ENCODE assay signal across 7 mouse cellular contexts in genomic region chr1:54556586-54557221, GRCm38 (mm10). TPM values are rescaled to one million over a fixed set of nuclear protein-coding genes. Genes with fewer than 3 reads are reported as not detected.
DNase-seq lines count a peak whose midpoint lies in the region; ATAC-seq lines count a peak whose summit lies in the region.

No protein-coding gene starts in this region.

- ATAC-seq in lung, embryonic 16.5 days (ENCODE audit: low read depth): peak; percentile 9; the same call in 1 of the 2 replicates
- ATAC-seq in embryonic facial prominence, embryonic 11.5 days (replicated peaks; ENCODE audit: insufficient number of reproducible peaks, low FRiP score, low TSS enrichment, low read depth): no peak
- ATAC-seq in intestine, embryonic 14.5 days (replicated peaks; ENCODE audit: low FRiP score, low TSS enrichment, low read depth): peak; percentile 29; the same call in 1 of the 2 replicates

- H3K36me3 ChIP-seq in lung, embryonic 16.5 days (ENCODE audit: control insufficient read depth, insufficient read depth, low read length): no peaks in the 10 kb centered on the region
- no peaks in the 10 kb centered on the region for H3K36me3 ChIP-seq in embryonic facial prominence, embryonic 11.5 days (replicated peaks; ENCODE audit: control insufficient read depth, insufficient read depth, low read depth, low read length)
- H3K36me3 ChIP-seq in intestine, embryonic 14.5 days (ENCODE audit: control insufficient read depth, insufficient read depth, low read length): no peaks in the 10 kb centered on the region
- no peaks in the 10 kb centered on the region for H3K36me3 ChIP-seq in midbrain, embryonic 10.5 days

- peak overlapping the region; percentile 98 for H3K4me2 ChIP-seq in lung, embryonic 16.5 days (ENCODE audit: low read depth, low read length)
- peak overlapping the region; percentile 92 for H3K4me2 ChIP-seq in embryonic facial prominence, embryonic 11.5 days (ENCODE audit: low read depth, low read length)
- peak overlapping the region; percentile 86 for H3K4me2 ChIP-seq in intestine, embryonic 14.5 days (ENCODE audit: low read length)

- no peaks in the 10 kb centered on the region for H3K4me1 ChIP-seq in lung, embryonic 16.5 days (replicated peaks; ENCODE audit: control insufficient read depth, insufficient read depth, low read length)
- H3K4me1 ChIP-seq in embryonic facial prominence, embryonic 11.5 days (ENCODE audit: control insufficient read depth, insufficient read depth, low read length): no peaks in the 10 kb centered on the region
- peaks cover 3% of the 10 kb centered on the region; the same call in 1 of the 2 replicates for H3K4me1 ChIP-seq in intestine, embryonic 14.5 days (replicated peaks; ENCODE audit: control insufficient read depth, insufficient read depth, low read length)
- H3K4me1 ChIP-seq in midbrain, embryonic 10.5 days: peaks cover 21% of the 10 kb centered on the region

- no peaks in the 10 kb centered on the region for H3K9me3 ChIP-seq in lung, embryonic 16.5 days (ENCODE audit: control insufficient read depth, low read length)
- no peaks in the 10 kb centered on the region for H3K9me3 ChIP-seq in embryonic facial prominence, embryonic 11.5 days (replicated peaks; ENCODE audit: control insufficient read depth, low read length)
- H3K9me3 ChIP-seq in intestine, embryonic 14.5 days (ENCODE audit: control insufficient read depth, low read length): no peaks in the 10 kb centered on the region
- no peaks in the 10 kb centered on the region for H3K9me3 ChIP-seq in midbrain, embryonic 10.5 days (replicated peaks)

- no peaks in the 10 kb centered on the region for H3K27me3 ChIP-seq in lung, embryonic 16.5 days (ENCODE audit: control insufficient read depth, insufficient read depth, low read depth, low read length)
- no peaks in the 10 kb centered on the region for H3K27me3 ChIP-seq in embryonic facial prominence, embryonic 11.5 days (ENCODE audit: control insufficient read depth, insufficient read depth, low read length)
- H3K27me3 ChIP-seq in intestine, embryonic 14.5 days (replicated peaks; ENCODE audit: control insufficient read depth, insufficient read depth, low read length): no peaks in the 10 kb centered on the region
- H3K27me3 ChIP-seq in midbrain, embryonic 10.5 days (ENCODE audit: low read depth, poor library complexity, severe bottlenecking): 0 out of 2 replicates have a peak, but pooled peaks cover 5% of the 10 kb centered on the region

- DNase-seq in lung, postnatal 14 days: no peak
- DNase-seq in embryonic facial prominence, embryonic 11.5 days (ENCODE audit: low spot score): no peak
- DNase-seq in intestine, embryonic 14.5 days (ENCODE audit: low spot score): no peak
- DNase-seq in midbrain, embryonic 10.5 days (ENCODE audit: low spot score): no peak
- no peak for DNase-seq in natural killer cell, adult 2 months (ENCODE audit: low spot score in 2 of 2)
- DNase-seq in adrenal gland, postnatal 25 days: no peak

- 3% methylated on average over 18 of the region's 18 CpGs for WGBS in lung, embryonic 16.5 days
- WGBS in embryonic facial prominence, embryonic 11.5 days: 4% methylated on average over 18 of the region's 18 CpGs
- 3% methylated on average over 18 of the region's 18 CpGs for WGBS in intestine, embryonic 14.5 days
- WGBS in midbrain, embryonic 10.5 days: 3% methylated on average over 18 of the region's 18 CpGs

- peak overlapping the region; percentile 86 for H3K4me3 ChIP-seq in lung, embryonic 16.5 days (ENCODE audit: low read length)
- peak overlapping the region; percentile 55 for H3K4me3 ChIP-seq in embryonic facial prominence, embryonic 11.5 days (ENCODE audit: low read depth, low read length)
- H3K4me3 ChIP-seq in intestine, embryonic 14.5 days (ENCODE audit: low read depth, low read length): peak overlapping the region; percentile 67
- H3K4me3 ChIP-seq in midbrain, embryonic 10.5 days: peak overlapping the region; percentile 82

- peak overlapping the region; percentile 79; the same call in 1 of the 2 replicates for H3K27ac ChIP-seq in lung, embryonic 16.5 days (ENCODE audit: low read length)
- H3K27ac ChIP-seq in embryonic facial prominence, embryonic 11.5 days (replicated peaks; ENCODE audit: low read depth, low read length): no peak overlapping the region
- 0 out of 2 replicates have a peak overlapping the region, but pooled peaks have one; percentile 47 for H3K27ac ChIP-seq in intestine, embryonic 14.5 days (ENCODE audit: low read depth)
- peak overlapping the region; percentile 89 for H3K27ac ChIP-seq in midbrain, embryonic 10.5 days (replicated peaks)

- H3K9ac ChIP-seq in lung, embryonic 16.5 days (ENCODE audit: low read length): peak overlapping the region; percentile 82
- peak overlapping the region; percentile 55 for H3K9ac ChIP-seq in embryonic facial prominence, embryonic 11.5 days (replicated peaks; ENCODE audit: low read length)
- peak overlapping the region; percentile 52 for H3K9ac ChIP-seq in intestine, embryonic 14.5 days (ENCODE audit: low read length)

RNA-seq across cellular contexts. Expression of gene Pgap1, which starts 0.8 kb away (rescaled TPM):
- 5.9 and 6.3 TPM in 2 replicates for polyA plus RNA-seq in lung, embryonic 16.5 days (2015; fragmentation: Nextera tagmentation; extraction: Ambion mirVana)
- 7.3 and 7.7 TPM in 2 replicates for polyA plus RNA-seq in embryonic facial prominence, embryonic 11.5 days (2014; fragmentation: Nextera tagmentation; extraction: Ambion mirVana)
- polyA plus RNA-seq in intestine, embryonic 14.5 days (2014; fragmentation: Nextera tagmentation; extraction: Ambion mirVana): 13.0 and 14.6 TPM in 2 replicates
- 8.0 and 11.9 TPM in 2 replicates for polyA plus RNA-seq in midbrain, embryonic 10.5 days (2016; fragmentation: Nextera tagmentation; extraction: Ambion mirVana)
- total RNA-seq in adrenal gland, postnatal 25 days (2021): 4.1 and 6.9 TPM in 2 replicates
